Mouse (Mus musculus): ENCODE results near the gene Gm44. TPM values are rescaled to one million over a fixed set of nuclear protein-coding genes. Genes with fewer than 3 reads are reported as not detected.
"Not testable (repeated sequence)": the region's sequence is repeated elsewhere in the genome, so short reads cannot be mapped to it uniquely, and the experiment has no call there.

Gm44 gene
- polyA plus RNA-seq (2015; fragmentation: Nextera tagmentation; extraction: Ambion mirVana) = not detected in 2 replicates

GRCm38 (mm10) chrX:90891842-90892241 is at the start of gene Gm44:
Gm44 (plus strand) TSS chrX:90892142.
- Histone ChIP-seq H3K9me3 (replicated peaks) (no peaks in the 10 kb centered on the region), H3K4me1 (no peaks in the 10 kb centered on the region), H3K27ac (no peak within 1 kb of the TSS), H3K4me3 (no peak within 1 kb of the TSS), H3K36me3 (ENCODE audit: poor library complexity, severe bottlenecking) (no peaks in the 10 kb centered on the region), H3K4me2 (no peak within 1 kb of the TSS), H3K27me3 (no peaks in the 10 kb centered on the region), H3K9ac (no peak within 1 kb of the TSS)
- no peak for ATAC-seq
- 84% methylated on average over 4 of the region's 4 CpGs for WGBS

DNA sequence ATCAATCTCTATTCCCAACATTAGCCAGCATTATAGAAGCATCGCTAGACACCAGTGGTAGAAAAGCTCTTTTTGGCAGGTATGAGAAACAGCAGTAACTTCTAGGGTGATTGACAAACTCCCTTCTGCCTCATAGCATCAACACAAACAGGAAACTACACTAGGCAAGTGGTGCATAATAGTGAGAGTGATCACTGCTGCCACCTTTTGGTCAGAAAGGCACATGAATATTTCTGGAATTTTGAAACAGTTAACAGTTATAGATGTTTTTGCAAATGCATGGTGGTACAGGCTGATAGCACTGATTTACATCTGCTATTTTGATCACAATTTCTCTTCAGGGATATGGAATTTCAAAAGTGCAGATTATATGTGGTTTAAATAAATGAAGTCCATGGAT is 36.0 kb downstream of the Gm44 start:
- no peak overlapping the region for H3K27ac ChIP-seq
- H3K27me3 ChIP-seq = no peaks in the 10 kb centered on the region
- H3K4me1 ChIP-seq = no peaks in the 10 kb centered on the region
- no peak overlapping the region for H3K9ac ChIP-seq
- no peaks in the 10 kb centered on the region for H3K9me3 ChIP-seq (replicated peaks)
- ATAC-seq = no peak
- no peaks in the 10 kb centered on the region for H3K36me3 ChIP-seq (ENCODE audit: poor library complexity, severe bottlenecking)
- no peak overlapping the region for H3K4me3 ChIP-seq
- 68% methylated on average over 1 of the region's 1 CpGs for WGBS
- no peak overlapping the region for H3K4me2 ChIP-seq

GRCm38 (mm10) chrX:90938211-90938610 is 46.3 kb downstream of the Gm44 start:
- not testable (repeated sequence) for H3K4me3 ChIP-seq; H3K9me3 ChIP-seq (replicated peaks); H3K4me1 ChIP-seq; H3K9ac ChIP-seq; ATAC-seq; H3K4me2 ChIP-seq; H3K27ac ChIP-seq; H3K36me3 ChIP-seq (ENCODE audit: poor library complexity, severe bottlenecking); H3K27me3 ChIP-seq
- 68% methylated on average over 2 of the region's 2 CpGs for WGBS
